Mouse (Mus musculus): ENCODE results near the gene Sh3gl1.

- TF ChIP-seq CTCF (conservative IDR thresholded peaks at IDR 0.05 in 1 of 2, IDR thresholded peaks at IDR 0.05 in 1 of 2; ENCODE audit: low read depth in 2 of 2, low read length in 2 of 2): no peak
- TF ChIP-seq POLR2A (IDR thresholded peaks at IDR 0.05; ENCODE audit: low read depth, low read length): no peak
- no peak for TF ChIP-seq EP300 (IDR thresholded peaks at IDR 0.05; ENCODE audit: low read length)
- no peak for TF ChIP-seq HCFC1 (IDR thresholded peaks at IDR 0.05; ENCODE audit: low read depth, low read length)
- no peak for TF ChIP-seq NRF1 (IDR thresholded peaks at IDR 0.05; ENCODE audit: low read depth, low read length)
- TF ChIP-seq RCOR1 (conservative IDR thresholded peaks at IDR 0.05; ENCODE audit: low read depth, low read length): no peak
These were observed 15.9 kb downstream of the Sh3gl1 start for GRCm38 (mm10) chr17:56020400-56021084.
